Mouse (Mus musculus) embryonic fibroblast, embryonic 13.5 days (primary cell): ENCODE measurements around the gene Rapgef2.

Source experiments
- CTCF ChIP-seq: IDR thresholded peaks from 2 replicates; pipeline ENCODE4 v1.5.1; 2011; ENCODE audit warnings: mild to moderate bottlenecking, control low read depth, low read length, moderate library complexity, borderline replicate concordance; ENCODE audit not compliant: insufficient read depth
- POLR2A ChIP-seq: IDR thresholded peaks from 2 replicates; pipeline ENCODE4 v1.6.1; 2011; ENCODE audit warnings: low read depth, mild to moderate bottlenecking, control low read depth, low read length, moderate library complexity

- TF ChIP-seq CTCF (no peak), POLR2A (no peak)
These were observed 48.5 kb downstream of the Rapgef2 start for GRCm38 (mm10) chr3:79237619-79238342.
